Mouse (Mus musculus): ENCODE measurements around the gene Cyp26b1. TPM values are rescaled to one million over a fixed set of nuclear protein-coding genes. Genes with fewer than 3 reads are reported as not detected.
A peak's percentile ranks its signal among the peaks of the same experiment; 100 is the strongest.
"Not testable (repeated sequence)": the region's sequence is repeated elsewhere in the genome, so short reads cannot be mapped to it uniquely, and the experiment has no call there.

The Cyp26b1 gene
- polyA plus RNA-seq, 1 experiment from 2014 or later, result 0.03 TPM

DNA sequence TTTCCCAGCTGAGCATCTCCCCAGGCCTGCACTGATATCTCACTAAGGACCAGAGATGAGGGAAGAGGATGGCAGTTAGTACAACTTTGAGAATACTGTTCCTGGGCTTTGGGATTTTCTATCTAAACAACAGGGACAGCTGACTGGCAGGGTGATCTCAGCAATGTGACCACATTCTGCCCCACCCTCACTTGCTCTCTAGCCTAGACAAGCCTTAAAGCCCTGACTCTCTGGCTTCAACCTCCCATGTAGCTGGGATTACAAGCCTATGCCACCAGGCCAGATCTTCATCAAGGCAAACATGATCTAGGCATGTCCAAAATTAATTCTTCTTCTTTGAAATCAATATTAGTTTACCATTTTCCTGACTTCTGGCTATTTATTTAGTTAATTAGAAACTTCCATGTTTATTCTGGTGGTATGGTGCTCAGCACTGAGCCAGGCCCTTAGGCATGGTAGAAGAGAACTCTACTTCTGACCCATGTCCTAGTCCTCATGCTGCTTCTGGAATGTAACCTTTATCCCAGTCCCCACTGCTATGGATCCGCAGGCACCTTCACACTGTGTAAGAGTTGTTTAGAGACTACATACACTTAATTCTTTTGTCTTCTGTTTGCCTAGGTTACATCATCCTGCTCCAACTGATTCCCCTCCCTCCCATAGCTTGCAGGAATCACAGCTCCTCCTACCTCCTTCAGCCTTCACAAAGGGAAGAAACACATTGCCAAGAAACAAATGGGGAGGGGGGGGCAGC lies 7.6 kb upstream of the Cyp26b1 start:
- H3K27me3 ChIP-seq, result no peaks in the 10 kb centered on the region
- DNase-seq (no peak), ATAC-seq (ENCODE audit: low read depth) (no peak)
- no peaks in the 10 kb centered on the region for H3K9me3 ChIP-seq (replicated peaks)
- no peaks in the 10 kb centered on the region for H3K4me1 ChIP-seq (replicated peaks)
- no peak overlapping the region for H3K9ac ChIP-seq
- no peak overlapping the region for H3K4me2 ChIP-seq
- no peak overlapping the region for H3K4me3 ChIP-seq (replicated peaks)
- no peak overlapping the region for H3K27ac ChIP-seq
- H3K36me3 ChIP-seq, result no peaks in the 10 kb centered on the region
- WGBS (ENCODE audit: insufficient replicate concordance), result 50% methylated on average over 1 of the region's 1 CpGs

DNA sequence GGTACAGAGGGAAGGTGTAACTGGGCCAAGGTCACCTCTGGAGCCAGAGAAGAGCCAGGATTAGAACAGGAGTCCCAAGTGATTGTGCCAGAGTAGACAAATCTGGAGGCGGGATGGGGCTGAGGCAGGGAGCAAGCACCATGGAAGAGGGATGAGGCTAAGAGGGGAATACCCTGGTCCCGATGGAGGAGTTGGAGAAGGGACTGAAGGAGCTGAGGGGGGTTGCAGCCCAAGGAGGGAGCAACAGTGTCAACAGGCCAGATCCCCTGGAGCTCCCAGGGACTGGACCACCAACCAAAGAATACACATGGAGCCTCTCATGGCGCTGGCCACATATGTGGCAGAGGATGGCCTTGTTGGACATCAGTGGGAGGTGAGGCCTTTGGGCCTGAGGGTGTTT lies 5.6 kb upstream of the Cyp26b1 start:
- ATAC-seq (ENCODE audit: low read depth); H3K9ac ChIP-seq; H3K36me3 ChIP-seq; H3K9me3 ChIP-seq (replicated peaks); H3K4me3 ChIP-seq (replicated peaks); H3K27ac ChIP-seq; DNase-seq; H3K4me1 ChIP-seq (replicated peaks); H3K27me3 ChIP-seq; H3K4me2 ChIP-seq: not testable (repeated sequence)
- 61% methylated on average over 3 of the region's 3 CpGs for WGBS (ENCODE audit: insufficient replicate concordance)

DNA sequence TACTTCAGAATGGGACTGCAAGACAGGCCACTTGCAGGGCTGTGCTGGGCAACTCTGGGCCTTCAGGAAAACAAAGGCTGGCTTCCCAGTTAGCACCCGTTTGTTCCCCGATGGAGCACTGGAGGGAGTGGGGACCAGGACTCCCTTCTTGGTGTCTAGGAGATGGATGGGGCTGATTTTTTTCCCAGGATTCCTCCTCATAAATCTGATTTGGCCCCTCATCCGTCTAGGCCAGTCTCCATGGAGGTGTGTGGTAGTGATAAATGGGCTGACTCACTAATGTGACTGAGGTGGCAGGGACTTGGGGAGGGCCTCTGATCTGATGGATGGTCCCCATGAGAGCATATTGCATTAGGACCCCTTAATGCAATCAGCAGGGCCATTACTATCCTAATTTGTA lies 5.0 kb upstream of the Cyp26b1 start:
- no peaks in the 10 kb centered on the region for H3K4me1 ChIP-seq (replicated peaks)
- DNase-seq (no peak), ATAC-seq (ENCODE audit: low read depth) (no peak)
- 57% methylated on average over 3 of the region's 3 CpGs for WGBS (ENCODE audit: insufficient replicate concordance)
- no peak overlapping the region for H3K9ac ChIP-seq
- no peaks in the 10 kb centered on the region for H3K36me3 ChIP-seq
- H3K4me2 ChIP-seq, result no peak overlapping the region
- no peak overlapping the region for H3K27ac ChIP-seq
- H3K9me3 ChIP-seq (replicated peaks), result no peaks in the 10 kb centered on the region
- H3K4me3 ChIP-seq (replicated peaks), result no peak overlapping the region
- H3K27me3 ChIP-seq, result no peaks in the 10 kb centered on the region

DNA sequence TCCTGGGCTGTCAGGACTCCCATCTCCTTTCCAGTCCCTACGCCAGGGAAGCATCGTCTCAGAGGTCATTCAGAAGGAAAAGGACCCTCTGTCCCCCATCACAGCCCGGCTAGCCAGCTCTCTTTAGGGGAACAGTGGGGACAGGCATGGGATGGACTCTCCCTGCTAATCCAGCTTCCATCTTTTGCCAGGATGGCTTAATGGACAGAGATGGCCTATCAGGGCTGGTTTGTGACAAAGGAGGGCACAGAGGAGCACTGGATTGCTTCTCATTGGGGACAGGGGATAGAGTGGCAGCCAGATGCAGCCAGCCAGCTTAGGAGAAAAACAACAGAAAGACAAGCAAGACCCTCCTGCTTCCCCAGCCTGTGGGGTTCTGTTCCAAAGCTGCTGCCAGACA lies 918 bp upstream of the Cyp26b1 start:
- DNase-seq (no peak), ATAC-seq (ENCODE audit: low read depth) (no peak)
- 72% methylated on average over 3 of the region's 3 CpGs for WGBS (ENCODE audit: insufficient replicate concordance)
- Histone ChIP-seq H3K9ac (no peak overlapping the region), H3K4me2 (no peak overlapping the region), H3K36me3 (no peaks in the 10 kb centered on the region), H3K4me1 (replicated peaks) (peaks cover 10% of the 10 kb centered on the region), H3K27ac (no peak overlapping the region), H3K9me3 (replicated peaks) (no peaks in the 10 kb centered on the region), H3K4me3 (replicated peaks) (no peak overlapping the region), H3K27me3 (peaks cover 23% of the 10 kb centered on the region)

DNA sequence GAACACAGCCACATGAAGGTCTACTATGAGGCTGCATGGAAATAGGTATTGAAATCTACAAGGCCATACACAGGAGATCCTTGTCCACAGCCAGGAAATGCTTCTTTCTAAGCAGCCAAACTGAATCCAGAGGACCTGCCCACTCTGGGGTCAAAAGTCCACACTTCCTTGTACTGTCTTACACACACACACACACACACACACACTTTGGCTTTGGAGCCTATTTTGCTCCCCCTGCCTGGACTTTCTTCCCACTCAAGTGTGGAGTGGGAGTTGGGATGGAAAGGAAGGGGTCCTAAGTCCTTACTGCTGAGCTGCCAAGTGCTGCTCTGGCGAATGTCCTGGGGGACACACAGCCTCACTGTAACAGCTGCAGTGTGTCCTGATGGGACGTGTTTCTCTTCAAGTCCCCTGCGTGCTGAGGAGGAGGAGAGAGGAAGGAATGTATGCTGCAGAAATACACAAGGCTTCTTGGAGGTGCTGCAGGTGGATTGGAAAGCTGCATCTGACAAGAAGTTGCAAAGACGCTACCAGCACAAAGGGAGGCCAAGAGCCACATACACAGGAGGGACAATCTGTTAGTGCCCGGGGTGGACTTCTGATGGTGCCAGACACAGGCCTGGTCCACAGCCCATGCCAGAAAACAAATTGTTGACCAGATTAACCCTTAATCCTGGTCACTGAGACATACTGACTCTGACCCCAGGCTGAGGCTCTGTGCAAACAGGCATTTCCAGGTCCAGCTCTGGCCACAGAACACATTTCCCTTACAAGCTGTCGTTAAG lies 2.6 kb downstream of the Cyp26b1 start:
- WGBS (ENCODE audit: insufficient replicate concordance), result 58% methylated on average over 6 of the region's 6 CpGs
- Histone ChIP-seq H3K9ac (no peak overlapping the region), H3K9me3 (replicated peaks) (no peaks in the 10 kb centered on the region), H3K4me1 (replicated peaks) (peaks cover 26% of the 10 kb centered on the region), H3K27me3 (peaks cover 58% of the 10 kb centered on the region), H3K4me2 (no peak overlapping the region), H3K4me3 (replicated peaks) (no peak overlapping the region), H3K27ac (no peak overlapping the region), H3K36me3 (no peaks in the 10 kb centered on the region)
- DNase-seq, result no peak
- no peak for ATAC-seq (ENCODE audit: low read depth)

DNA sequence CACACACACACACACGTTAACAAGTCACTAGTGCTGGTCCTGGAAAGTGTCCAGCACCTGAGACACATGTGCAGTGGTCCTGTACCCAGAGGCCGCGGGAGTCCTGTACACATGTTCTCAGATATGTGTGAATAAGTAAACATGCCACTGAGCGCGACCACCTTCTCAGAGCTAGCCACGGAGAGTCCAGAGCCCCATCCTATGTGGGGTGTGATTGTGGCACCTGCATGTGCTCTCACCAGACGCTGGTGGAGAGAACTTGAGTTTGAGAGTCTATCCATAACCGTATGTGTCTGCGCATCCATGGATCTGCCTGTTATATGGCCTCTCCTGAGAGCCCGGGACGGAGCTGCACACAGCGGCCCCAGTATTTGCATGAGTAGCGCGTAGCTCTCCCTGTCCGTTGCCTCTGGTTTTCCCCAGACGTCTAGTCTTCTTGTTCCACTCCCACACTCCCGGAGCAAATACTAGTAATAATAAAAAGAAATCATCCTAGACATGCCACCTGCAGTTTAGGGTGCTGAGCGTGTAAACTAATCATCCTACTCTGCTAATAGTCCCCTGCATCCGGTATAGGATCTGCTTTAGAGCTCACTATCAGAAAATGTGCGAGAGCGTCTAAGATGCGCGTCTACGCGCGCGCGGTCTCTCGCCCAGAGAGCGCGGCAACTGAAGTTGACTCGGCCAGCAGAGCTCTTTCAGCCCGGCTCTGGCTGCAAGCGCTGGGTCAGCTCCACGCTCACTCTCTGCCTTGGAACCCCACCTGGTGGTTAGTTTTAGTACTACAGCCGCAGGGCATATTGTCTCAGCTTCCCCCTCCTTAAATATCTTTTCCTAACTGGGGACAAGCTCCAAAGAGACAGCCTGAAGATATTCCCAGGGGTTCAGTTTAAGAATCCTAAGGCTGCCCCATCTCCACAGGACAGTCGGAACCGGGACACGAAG lies 3.7 kb downstream of the Cyp26b1 start:
- H3K9ac ChIP-seq, result no peak overlapping the region
- H3K4me2 ChIP-seq, result no peak overlapping the region
- H3K27me3 ChIP-seq, result peaks cover 69% of the 10 kb centered on the region
- no peak overlapping the region for H3K4me3 ChIP-seq (replicated peaks)
- H3K36me3 ChIP-seq, result no peaks in the 10 kb centered on the region
- peaks cover 37% of the 10 kb centered on the region for H3K4me1 ChIP-seq (replicated peaks)
- 5% methylated on average over 39 of the region's 39 CpGs for WGBS (ENCODE audit: insufficient replicate concordance)
- H3K9me3 ChIP-seq (replicated peaks), result no peaks in the 10 kb centered on the region
- no peak overlapping the region for H3K27ac ChIP-seq
- peak; percentile 36 for DNase-seq
- 0 out of 2 replicates have a peak, but pooled peaks have one; percentile 48 for ATAC-seq (ENCODE audit: low read depth)

DNA sequence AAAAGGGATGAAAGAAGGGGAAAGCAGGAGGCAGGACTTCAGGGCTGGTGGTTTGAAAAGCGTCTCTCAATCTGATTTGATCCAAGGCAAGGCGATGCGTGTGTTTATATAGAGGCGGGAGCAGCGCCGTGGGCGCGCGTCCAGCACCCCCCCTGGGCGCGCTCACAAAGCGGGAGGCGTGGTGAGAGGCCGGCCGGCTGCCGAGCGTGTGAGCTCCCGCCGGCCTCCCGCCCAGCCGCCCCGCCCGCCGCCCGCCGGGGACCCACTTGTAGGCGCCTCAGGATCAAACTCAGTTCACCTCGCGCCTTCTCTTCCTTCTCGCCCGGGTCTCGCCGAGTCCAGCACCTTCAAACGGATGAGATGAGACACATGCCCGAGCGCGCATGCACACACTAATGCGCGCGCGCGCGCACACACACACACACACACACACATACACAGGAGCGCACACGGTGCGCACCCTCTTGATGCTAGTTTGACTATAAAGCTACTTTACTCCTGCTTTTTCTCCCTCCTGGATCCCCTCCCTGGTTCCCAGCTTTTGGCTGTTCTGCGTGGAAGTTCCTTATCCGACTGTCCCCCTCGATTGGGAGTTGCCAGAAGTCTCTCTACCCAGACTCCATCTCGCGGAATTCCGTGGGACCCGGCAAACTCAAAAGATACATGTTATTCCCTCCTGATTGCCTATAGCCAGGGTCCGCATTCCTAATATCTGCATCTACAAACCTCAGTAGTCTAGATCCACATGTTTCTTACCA lies 4.6 kb downstream of the Cyp26b1 start:
- Histone ChIP-seq H3K9me3 (replicated peaks) (no peaks in the 10 kb centered on the region), H3K27ac (no peak overlapping the region), H3K4me1 (replicated peaks) (peaks cover 45% of the 10 kb centered on the region), H3K36me3 (no peaks in the 10 kb centered on the region), H3K27me3 (peaks cover 79% of the 10 kb centered on the region), H3K4me3 (replicated peaks) (peak overlapping the region; percentile 50), H3K4me2 (peak overlapping the region; percentile 64), H3K9ac (no peak overlapping the region)
- 1% methylated on average over 54 of the region's 54 CpGs for WGBS (ENCODE audit: insufficient replicate concordance)
- no peak for ATAC-seq (ENCODE audit: low read depth)
- no peak for DNase-seq

DNA sequence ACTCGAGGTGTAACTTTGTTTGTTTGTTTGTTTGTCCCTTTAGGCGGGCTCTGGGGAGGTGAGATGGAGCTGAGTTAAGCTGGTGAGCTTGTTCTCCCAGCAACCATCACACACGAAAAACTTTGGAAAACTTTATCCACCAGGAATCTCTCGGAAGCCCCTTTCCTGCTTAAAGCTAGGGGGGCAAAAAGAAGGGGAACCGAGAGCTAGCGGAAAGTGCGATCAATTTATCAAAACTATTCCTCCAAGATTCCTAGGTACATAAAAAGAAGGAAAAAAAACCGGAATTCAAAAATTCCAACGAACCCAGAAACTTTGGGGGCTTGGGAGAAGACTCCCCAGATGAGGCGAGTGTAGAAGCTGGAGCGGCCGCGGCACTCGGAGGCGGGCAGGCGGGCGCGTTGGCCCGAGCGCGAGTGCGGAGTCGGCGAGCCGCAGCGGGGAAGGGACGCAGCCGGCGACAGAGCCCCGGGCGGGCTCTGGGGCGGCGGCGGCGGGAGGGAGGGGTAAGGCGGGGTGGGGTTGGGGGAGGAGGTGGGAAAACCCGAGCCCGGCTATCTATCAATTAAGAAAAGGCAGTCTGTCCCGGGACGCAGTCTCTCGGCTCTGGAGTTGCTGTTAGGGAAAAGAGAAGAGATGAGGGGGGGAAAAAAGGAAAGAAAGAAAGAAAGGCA lies 5.3 kb downstream of the Cyp26b1 start:
- DNase-seq (no peak), ATAC-seq (ENCODE audit: low read depth) (no peak)
- Histone ChIP-seq H3K4me2 (peak overlapping the region; percentile 64), H3K4me1 (replicated peaks) (peaks cover 51% of the 10 kb centered on the region), H3K9me3 (replicated peaks) (no peaks in the 10 kb centered on the region), H3K36me3 (no peaks in the 10 kb centered on the region), H3K4me3 (replicated peaks) (peak overlapping the region; percentile 50), H3K27ac (no peak overlapping the region), H3K9ac (no peak overlapping the region), H3K27me3 (peaks cover 86% of the 10 kb centered on the region)
- 1% methylated on average over 41 of the region's 41 CpGs for WGBS (ENCODE audit: insufficient replicate concordance)

DNA sequence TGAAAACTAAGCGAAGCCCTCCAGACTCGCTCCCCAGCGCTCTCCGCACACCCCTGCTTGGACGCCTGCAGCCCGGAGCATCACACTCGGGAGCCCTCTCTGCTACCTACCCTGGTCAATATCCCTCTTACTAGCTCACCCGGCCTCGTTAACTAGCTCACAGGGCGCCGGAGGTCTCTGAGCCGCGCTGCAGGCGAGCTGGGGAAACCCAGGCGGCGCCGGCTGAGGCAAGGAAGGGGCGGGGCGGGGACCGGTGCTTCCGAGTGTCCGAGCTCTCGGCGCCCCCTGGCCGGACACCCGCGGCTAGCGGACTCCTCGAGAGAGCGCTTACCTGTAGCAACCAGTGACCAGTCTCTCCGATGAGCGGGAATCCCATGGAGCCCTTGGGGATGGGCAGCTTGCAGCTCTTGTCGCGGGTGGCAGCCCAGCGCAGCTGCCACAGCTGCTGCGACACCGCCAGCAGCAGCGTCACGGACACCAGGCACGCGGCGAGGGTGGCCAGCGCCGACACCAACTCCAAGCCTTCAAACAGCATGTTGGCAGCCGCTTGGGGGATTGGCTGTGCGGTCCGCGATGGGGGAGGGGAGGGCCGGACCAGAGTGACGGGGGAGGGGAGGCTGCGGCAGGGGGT lies 6.1 kb downstream of the Cyp26b1 start:
- DNase-seq (no peak), ATAC-seq (ENCODE audit: low read depth) (no peak)
- H3K9ac ChIP-seq, result no peak overlapping the region
- under 1% methylated on average over 51 of the region's 51 CpGs for WGBS (ENCODE audit: insufficient replicate concordance)
- no peaks in the 10 kb centered on the region for H3K9me3 ChIP-seq (replicated peaks)
- no peaks in the 10 kb centered on the region for H3K36me3 ChIP-seq
- H3K4me1 ChIP-seq (replicated peaks), result peaks cover 55% of the 10 kb centered on the region
- peak overlapping the region; percentile 64 for H3K4me2 ChIP-seq
- peak overlapping the region; percentile 50 for H3K4me3 ChIP-seq (replicated peaks)
- peaks cover 94% of the 10 kb centered on the region for H3K27me3 ChIP-seq
- no peak overlapping the region for H3K27ac ChIP-seq

Data from liver, embryonic 13.5 days (tissue).